9 mouse cellular contexts compared by ENCODE assay signal in the genomic region with DNA sequence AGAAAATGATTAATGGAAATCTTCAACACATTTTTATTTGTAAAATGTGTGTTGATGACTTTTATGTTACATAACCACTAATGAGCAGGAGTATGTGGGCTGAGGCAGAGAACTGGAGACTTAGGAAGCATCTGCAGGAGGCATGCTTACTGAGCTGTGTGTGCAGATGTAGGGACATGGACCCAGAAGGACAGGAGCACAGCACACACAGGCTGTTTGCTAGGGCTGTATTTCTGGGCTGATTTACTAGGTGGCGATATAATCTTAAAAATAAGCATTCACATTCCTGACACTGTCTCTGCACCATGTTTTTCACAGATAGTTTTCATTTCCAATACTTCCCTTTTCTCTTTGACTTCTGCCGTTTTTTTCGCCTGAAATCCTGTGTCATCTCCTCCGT.
A peak's percentile ranks its signal among the peaks of the same experiment; 100 is the strongest.
DNase-seq lines count a peak whose midpoint lies in the region; ATAC-seq and TF ChIP-seq lines count a peak whose summit lies in the region.
"Had no signal": no experiment of that assay in that cellular context is flagged by ENCODE, and none has a peak within 500 bp of the region (broad histone marks: within the 10 kb centered on the region; RNA-seq: fewer than 3 reads in every experiment).

No protein-coding gene starts in this region.

- no peaks in the 10 kb centered on the region for H3K27me3 ChIP-seq in forebrain, postnatal 0 days (ENCODE audit: insufficient read depth, low read length)
- H3K27me3 ChIP-seq: embryonic facial prominence, embryonic 12.5 days had no signal

- ATAC-seq in forebrain, postnatal 0 days: peak; percentile 48; the same call in 1 of the 2 replicates
- peak; percentile 67 for ATAC-seq in megakaryocyte, adult 5-6 weeks (ENCODE audit: poor library complexity, severe bottlenecking)

- WGBS in forebrain, postnatal 0 days: 48% methylated on average over 4 of the region's 4 CpGs

- no peaks in the 10 kb centered on the region for H3K4me1 ChIP-seq in forebrain, postnatal 0 days (ENCODE audit: insufficient read depth)
- H3K4me1 ChIP-seq: embryonic facial prominence, embryonic 12.5 days had no signal

- H3K9ac ChIP-seq in forebrain, postnatal 0 days: no peak overlapping the region
- H3K9ac ChIP-seq: embryonic facial prominence, embryonic 12.5 days had no signal

- peak; percentile 67 for TF ChIP-seq CTCF in forebrain, postnatal 0 days (IDR thresholded peaks at IDR 0.05; ENCODE audit: low read depth)

- H3K4me3 ChIP-seq in forebrain, postnatal 0 days (ENCODE audit: low read depth, low read length): no peak overlapping the region
- H3K4me3 ChIP-seq: embryonic facial prominence, embryonic 12.5 days had no signal

- no peak overlapping the region for H3K27ac ChIP-seq in forebrain, postnatal 0 days (ENCODE audit: low read depth, low read length)
- H3K27ac ChIP-seq: embryonic facial prominence, embryonic 12.5 days had no signal

- peak; percentile 9 for DNase-seq in adrenal gland, adult 2 months
- DNase-seq in adrenal gland, postnatal 4 days (ENCODE audit: low spot score in 2 of 2): no peak
- peak; percentile 65 for DNase-seq in A20 (ENCODE audit: low read depth, low spot score)
- DNase-seq in forebrain, postnatal 0 days: peak; percentile 60
- peak; percentile 76 for DNase-seq in layer of hippocampus, adult 9-11 months
- DNase-seq in thymus, postnatal 36 days: no peak
- no peak for DNase-seq in adrenal gland, postnatal 14 days

- no peaks in the 10 kb centered on the region for H3K36me3 ChIP-seq in forebrain, postnatal 0 days (ENCODE audit: insufficient read depth)
- H3K36me3 ChIP-seq: embryonic facial prominence, embryonic 12.5 days had no signal

- H3K4me2 ChIP-seq in forebrain, postnatal 0 days (ENCODE audit: low read depth): no peak overlapping the region
- H3K4me2 ChIP-seq: embryonic facial prominence, embryonic 12.5 days had no signal

- no peaks in the 10 kb centered on the region for H3K9me3 ChIP-seq in forebrain, postnatal 0 days (ENCODE audit: low read length)
- H3K9me3 ChIP-seq: embryonic facial prominence, embryonic 12.5 days had no signal

Comparison
In these comparisons a context has a peak if more than half of its experiments do, and no peak if none do; other contexts are left out.
1. DNase-seq: peak in adrenal gland, adult 2 months (single experiment), A20 (single experiment), forebrain, postnatal 0 days (single experiment) and layer of hippocampus, adult 9-11 months (single experiment); none in adrenal gland, postnatal 4 days (0 of 2), thymus, postnatal 36 days (0 of 2) and adrenal gland, postnatal 14 days (single experiment).